Mouse (Mus musculus): Measurements from ENCODE around the gene Hspa12a. TPM values are rescaled to one million over a fixed set of nuclear protein-coding genes. Genes with fewer than 3 reads are reported as not detected.

Hspa12a gene
- total RNA-seq, 1 experiment from 2014 or later, result not detected

- ATAC-seq (replicated peaks; ENCODE audit: low read depth, poor library complexity, severe bottlenecking), result no peak
These were observed 112.1 kb downstream of the Hspa12a start for GRCm38 (mm10) chr19:58831280-58831922.

GRCm38 (mm10) chr19:58830182-58830581, 113.3 kb downstream of the Hspa12a start:
- ATAC-seq (replicated peaks; ENCODE audit: low read depth, poor library complexity, severe bottlenecking), result no peak

DNA sequence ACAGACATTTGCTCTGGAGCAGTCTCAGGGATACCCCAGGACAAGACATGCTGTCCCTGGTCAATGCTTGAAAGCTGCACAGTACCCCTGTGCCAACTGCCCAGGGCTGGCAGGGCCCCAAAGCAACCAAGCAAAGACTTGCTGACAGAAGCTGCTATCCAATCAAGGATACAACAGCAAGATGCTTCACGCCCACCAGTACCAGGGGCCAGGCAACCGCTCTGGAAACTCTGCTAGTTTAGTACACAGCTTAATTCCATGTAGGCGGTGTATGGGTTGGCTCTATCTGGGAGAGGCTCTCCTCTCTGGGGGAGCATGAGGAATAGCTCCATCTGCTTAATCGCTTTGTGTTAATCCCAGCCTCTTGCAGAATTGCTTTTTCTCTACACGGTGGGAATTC, 113.9 kb downstream of the Hspa12a start:
- no peak for ATAC-seq (replicated peaks; ENCODE audit: low read depth, poor library complexity, severe bottlenecking)

- ATAC-seq (replicated peaks; ENCODE audit: low read depth, poor library complexity, severe bottlenecking), result no peak
These were observed 115.8 kb downstream of the Hspa12a start for GRCm38 (mm10) chr19:58827656-58828055.

- ATAC-seq (replicated peaks; ENCODE audit: low read depth, poor library complexity, severe bottlenecking), result no peak
These were observed 119.1 kb downstream of the Hspa12a start for GRCm38 (mm10) chr19:58824316-58824715.

- no peak for ATAC-seq (replicated peaks; ENCODE audit: low read depth, poor library complexity, severe bottlenecking)
These were observed 120.2 kb downstream of the Hspa12a start for GRCm38 (mm10) chr19:58823301-58823700.

GRCm38 (mm10) chr19:58822454-58823200, 120.8 kb downstream of the Hspa12a start:
- ATAC-seq (replicated peaks; ENCODE audit: low read depth, poor library complexity, severe bottlenecking), result no peak

GRCm38 (mm10) chr19:58818571-58819415, 124.7 kb downstream of the Hspa12a start:
- ATAC-seq (replicated peaks; ENCODE audit: low read depth, poor library complexity, severe bottlenecking), result no peak

GRCm38 (mm10) chr19:58817398-58817797, 126.1 kb downstream of the Hspa12a start:
- ATAC-seq (replicated peaks; ENCODE audit: low read depth, poor library complexity, severe bottlenecking), result no peak

DNA sequence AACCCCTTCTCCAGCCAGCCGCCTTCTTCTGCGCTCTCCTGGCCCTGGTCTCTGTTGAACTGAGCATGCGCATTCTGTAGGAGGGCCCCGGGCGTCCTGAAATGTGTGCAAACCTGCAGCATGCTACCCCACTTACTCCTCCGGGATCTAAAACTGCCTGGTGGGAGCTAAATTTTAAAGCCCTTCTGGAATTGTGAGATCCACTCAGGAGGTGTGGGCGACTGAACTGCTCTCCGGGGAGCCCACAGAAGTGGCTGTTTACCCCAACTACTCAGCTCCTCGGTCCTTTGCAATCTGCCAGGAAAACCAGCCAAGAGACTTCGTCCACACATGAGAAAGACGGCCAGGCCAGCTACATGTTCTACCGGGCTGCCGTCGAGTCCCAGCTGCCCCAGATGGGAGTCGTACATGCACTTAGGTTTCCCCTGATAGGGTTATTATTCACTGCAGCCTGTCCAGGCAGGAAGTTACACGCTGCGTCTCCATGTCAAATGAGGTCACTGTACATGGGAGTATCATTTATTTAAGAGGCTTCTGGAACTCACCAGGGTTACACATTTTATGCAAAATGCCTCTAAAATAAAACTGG, 126.9 kb downstream of the Hspa12a start:
- ATAC-seq (replicated peaks; ENCODE audit: low read depth, poor library complexity, severe bottlenecking), result no peak

- no peak for ATAC-seq (replicated peaks; ENCODE audit: low read depth, poor library complexity, severe bottlenecking)
These were observed 128.1 kb downstream of the Hspa12a start for GRCm38 (mm10) chr19:58815179-58815922.

- ATAC-seq (replicated peaks; ENCODE audit: low read depth, poor library complexity, severe bottlenecking), result no peak
These were observed 132.9 kb downstream of the Hspa12a start for GRCm38 (mm10) chr19:58810536-58810935.

- no peak for ATAC-seq (replicated peaks; ENCODE audit: low read depth, poor library complexity, severe bottlenecking)
These were observed 134.6 kb downstream of the Hspa12a start for GRCm38 (mm10) chr19:58808864-58809263.

GRCm38 (mm10) chr19:58806364-58806763, 137.1 kb downstream of the Hspa12a start:
- 0 out of 2 replicates have a peak, but pooled peaks have one; percentile 73 for ATAC-seq (replicated peaks; ENCODE audit: low read depth, poor library complexity, severe bottlenecking)

GRCm38 (mm10) chr19:58805191-58805779, 138.2 kb downstream of the Hspa12a start:
- ATAC-seq (replicated peaks; ENCODE audit: low read depth, poor library complexity, severe bottlenecking), result no peak

DNA sequence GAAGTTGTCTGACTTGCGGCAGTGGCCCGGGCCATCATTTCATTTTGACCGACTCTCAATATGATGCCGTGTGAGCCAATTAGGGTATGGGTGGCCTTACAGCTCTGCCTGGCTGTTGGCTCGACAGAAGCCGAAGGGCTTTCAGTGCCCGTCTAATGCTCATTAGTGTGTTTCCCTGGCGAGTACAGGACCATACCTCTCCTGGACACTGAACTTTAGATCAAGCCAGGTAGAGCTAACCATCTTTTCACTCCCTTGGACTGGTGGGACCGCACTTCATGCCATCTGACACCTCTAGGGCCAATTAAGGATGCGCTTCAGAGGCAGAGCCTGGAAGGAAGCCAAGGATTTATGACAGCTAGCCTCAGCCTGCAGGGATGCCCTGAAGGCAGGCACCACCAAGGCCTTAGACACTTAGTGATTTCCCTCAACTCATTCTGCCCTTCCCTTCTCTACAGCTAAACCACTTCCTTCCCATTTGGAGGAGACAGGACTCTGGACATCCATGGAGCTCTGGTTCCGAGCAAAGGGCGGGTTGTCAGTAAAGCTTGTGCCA, 148.3 kb downstream of the Hspa12a start:
- no peak for ATAC-seq (replicated peaks; ENCODE audit: low read depth, poor library complexity, severe bottlenecking)

DNA sequence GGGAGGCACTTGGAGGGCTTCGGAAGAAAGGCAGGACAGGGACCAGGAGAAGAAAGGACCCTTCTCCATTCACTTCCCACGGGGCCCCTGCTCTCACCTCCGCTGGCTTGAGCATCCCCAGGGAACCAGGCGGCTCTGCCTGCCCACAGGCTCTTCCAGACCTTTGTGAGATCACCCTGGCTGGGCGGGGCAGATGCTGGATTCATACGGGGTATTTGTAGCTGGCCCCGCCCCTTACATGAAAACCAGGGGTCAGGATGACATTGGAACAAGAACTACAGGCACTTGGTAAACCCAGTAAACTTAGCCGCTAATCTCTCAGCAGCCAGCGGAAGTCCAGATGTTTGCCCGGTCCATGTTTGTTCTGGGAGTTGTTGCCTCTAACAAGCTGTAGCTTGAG, 149.2 kb downstream of the Hspa12a start, which contains the start of gene 1700019N19Rik:
1700019N19Rik (minus strand) TSS at position 178 of the 400 bp plus-strand sequence.
- ATAC-seq (replicated peaks; ENCODE audit: low read depth, poor library complexity, severe bottlenecking), result no peak

DNA sequence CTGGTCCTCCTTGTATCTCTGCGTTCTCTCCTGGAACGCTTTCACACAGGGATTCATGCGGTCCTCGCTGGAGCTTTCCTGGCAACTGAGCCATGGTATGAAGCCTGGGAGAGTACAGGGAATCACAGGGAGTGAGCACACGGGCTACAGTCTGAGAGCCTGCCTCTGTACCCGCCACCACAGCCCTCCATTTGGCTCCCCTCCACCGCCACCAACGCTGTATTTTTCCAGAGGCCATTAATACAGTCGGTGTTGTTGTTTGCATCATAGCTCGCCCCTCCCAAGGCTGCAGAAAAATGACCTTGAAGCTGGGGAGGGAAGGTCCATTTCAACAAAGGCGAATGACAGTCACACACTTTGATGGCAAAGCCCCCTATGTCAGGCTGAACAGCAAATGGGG, 154.3 kb downstream of the Hspa12a start:
- ATAC-seq (replicated peaks; ENCODE audit: low read depth, poor library complexity, severe bottlenecking), result no peak

- ATAC-seq (replicated peaks; ENCODE audit: low read depth, poor library complexity, severe bottlenecking), result peak; percentile 83
These were observed 159.5 kb downstream of the Hspa12a start for GRCm38 (mm10) chr19:58783938-58784337.

Data from common myeloid progenitor, adult 5-6 weeks (primary cell).